Mouse (Mus musculus) mouse trophoblast stem cell (cell line): Measurements from ENCODE around the gene Dock1.

Source experiments
- in situ Hi-C, 2 experiments: fragments of 300-500 bp; cut with MseI, MboI; formaldehyde crosslinking; loops; 2 replicates in 1 of 2; 3 replicates in 1 of 2; pipeline ENCODE4 v1.15.1; 2025

Gene Dock1

GRCm38 (mm10) chr7:134751496-134751895, 81.0 kb downstream of the Dock1 start:
- in situ Hi-C loops: no loop called here

- in situ Hi-C loops: no loop called here
Observed at GRCm38 (mm10) chr7:134753417-134753816, 83.0 kb downstream of the Dock1 start.

GRCm38 (mm10) chr7:134757605-134758004, 87.2 kb downstream of the Dock1 start:
- in situ Hi-C loops: no loop called here

GRCm38 (mm10) chr7:134761799-134762198, 91.3 kb downstream of the Dock1 start:
- in situ Hi-C loops: no loop called here

GRCm38 (mm10) chr7:134765130-134765529, 94.7 kb downstream of the Dock1 start:
- in situ Hi-C loops: no loop called here

GRCm38 (mm10) chr7:134771314-134771713, 100.9 kb downstream of the Dock1 start:
- in situ Hi-C loops: no loop called here

GRCm38 (mm10) chr7:134772363-134772762, 101.9 kb downstream of the Dock1 start:
- in situ Hi-C loops: no loop called here

GRCm38 (mm10) chr7:134772867-134773590, 102.6 kb downstream of the Dock1 start:
- in situ Hi-C loops: no loop called here

- in situ Hi-C loops: no loop called here
Observed at GRCm38 (mm10) chr7:134773761-134774415, 103.4 kb downstream of the Dock1 start.

GRCm38 (mm10) chr7:134774468-134775162, 104.2 kb downstream of the Dock1 start:
- in situ Hi-C loops: no loop called here

GRCm38 (mm10) chr7:134775671-134776070, 105.2 kb downstream of the Dock1 start:
- in situ Hi-C loops: no loop called here

- in situ Hi-C loops: no loop called here
Observed at GRCm38 (mm10) chr7:134776306-134776705, 105.9 kb downstream of the Dock1 start.

GRCm38 (mm10) chr7:134779761-134780160, 109.3 kb downstream of the Dock1 start:
- in situ Hi-C loops: no loop called here

GRCm38 (mm10) chr7:134787110-134787509, 116.7 kb downstream of the Dock1 start:
- in situ Hi-C loops: no loop called here

- in situ Hi-C loops: no loop called here
Observed at GRCm38 (mm10) chr7:134794889-134795288, 124.4 kb downstream of the Dock1 start.

GRCm38 (mm10) chr7:134800079-134800478, 129.6 kb downstream of the Dock1 start:
- in situ Hi-C loops: no loop called here

GRCm38 (mm10) chr7:134804422-134804821, 134.0 kb downstream of the Dock1 start:
- in situ Hi-C loops: no loop called here

GRCm38 (mm10) chr7:134806799-134807198, 136.3 kb downstream of the Dock1 start:
- in situ Hi-C loops: no loop called here

- in situ Hi-C loops: no loop called here
Observed at GRCm38 (mm10) chr7:134808406-134808805, 138.0 kb downstream of the Dock1 start.

GRCm38 (mm10) chr7:134809241-134809975, 139.0 kb downstream of the Dock1 start:
- in situ Hi-C loops: no loop called here

- in situ Hi-C loops: no loop called here
Observed at GRCm38 (mm10) chr7:134818471-134818870, 148.0 kb downstream of the Dock1 start.

- in situ Hi-C loops: no loop called here
Observed at GRCm38 (mm10) chr7:134821264-134821663, 150.8 kb downstream of the Dock1 start.
